ENCODE assay signal across 8 mouse cellular contexts in genomic region chr10:96722491-96722890, GRCm38 (mm10).
A peak's percentile ranks its signal among the peaks of the same experiment; 100 is the strongest.
DNase-seq lines count a peak whose midpoint lies in the region; ATAC-seq lines count a peak whose summit lies in the region.

No protein-coding gene starts in this region.

- 0 out of 4 replicates have a peak overlapping the region, but pooled peaks of 1 of the 2 experiments have one; percentile 1 for H3K27ac ChIP-seq in heart, embryonic 14.5 days (replicated peaks in 1 of 2; ENCODE audit: control insufficient read depth in 1 of 2, insufficient read depth in 1 of 2, low read depth in 2 of 2, low read length in 2 of 2)
- H3K27ac ChIP-seq in kidney, embryonic 15.5 days, result no peak overlapping the region

- no peak overlapping the region for H3K9ac ChIP-seq in heart, embryonic 14.5 days (ENCODE audit: low read length)
- H3K9ac ChIP-seq in kidney, embryonic 15.5 days, result no peak overlapping the region

- no peaks in the 10 kb centered on the region for H3K9me3 ChIP-seq in heart, embryonic 14.5 days (ENCODE audit: control insufficient read depth, low read length)
- no peaks in the 10 kb centered on the region for H3K9me3 ChIP-seq in kidney, embryonic 15.5 days (replicated peaks)

- peaks cover 15 to 20% of the 10 kb centered on the region in 2 experiments for H3K4me1 ChIP-seq in heart, embryonic 14.5 days (ENCODE audit: control insufficient read depth in 2 of 2, insufficient read depth in 2 of 2, low read length in 2 of 2)
- H3K4me1 ChIP-seq in kidney, embryonic 15.5 days, result peaks cover 14% of the 10 kb centered on the region

- ATAC-seq in heart, embryonic 14.5 days (ENCODE audit: insufficient number of reproducible peaks, insufficient read depth, low FRiP score, low read depth), result peak; percentile 83
- peak; percentile 97 for ATAC-seq in kidney, embryonic 15.5 days (replicated peaks; ENCODE audit: low FRiP score)

- DNase-seq in right cerebral cortex, postnatal 14 days, result peak; percentile 8
- DNase-seq in right cerebral cortex, postnatal 25 days, result no peak
- peak; percentile 72 for DNase-seq in embryo, embryonic 9.5 days (ENCODE audit: extremely low spot score)
- DNase-seq in lung, postnatal 10 days, result peak; percentile 92
- peak; percentile 84 for DNase-seq in retina, postnatal 1 day
- no peak for DNase-seq in B cell, adult 2 months

- no peak overlapping the region for H3K4me2 ChIP-seq in heart, embryonic 14.5 days (ENCODE audit: low read length)
- peak overlapping the region; percentile 17; the same call in 1 of the 2 replicates for H3K4me2 ChIP-seq in kidney, embryonic 15.5 days

- no peaks in the 10 kb centered on the region for H3K27me3 ChIP-seq in heart, embryonic 14.5 days (ENCODE audit: control insufficient read depth, insufficient read depth, low read length)
- H3K27me3 ChIP-seq in kidney, embryonic 15.5 days, result no peaks in the 10 kb centered on the region

- H3K36me3 ChIP-seq in heart, embryonic 14.5 days (ENCODE audit: control insufficient read depth, insufficient read depth, low read length), result no peaks in the 10 kb centered on the region
- no peaks in the 10 kb centered on the region for H3K36me3 ChIP-seq in kidney, embryonic 15.5 days

- no peak overlapping the region for H3K4me3 ChIP-seq in heart, embryonic 14.5 days (ENCODE audit: control insufficient read depth in 1 of 2, insufficient read depth in 1 of 2, low read depth in 1 of 2, low read length in 2 of 2)
- H3K4me3 ChIP-seq in kidney, embryonic 15.5 days (replicated peaks), result no peak overlapping the region

- WGBS in heart, embryonic 14.5 days, result 23% methylated on average over 9 of the region's 9 CpGs
- WGBS in kidney, embryonic 15.5 days, result 24% methylated on average over 9 of the region's 9 CpGs

Comparison
In these comparisons a context has a peak if more than half of its experiments do, and no peak if none do; other contexts are left out.
1. DNase-seq: peak in right cerebral cortex, postnatal 14 days (single experiment), embryo, embryonic 9.5 days (single experiment), lung, postnatal 10 days (single experiment) and retina, postnatal 1 day (single experiment); none in right cerebral cortex, postnatal 25 days (single experiment) and B cell, adult 2 months (0 of 2).